7 mouse cellular contexts compared by ENCODE assay signal in genomic region chr6:29170063-29170921, GRCm38 (mm10). TPM values are rescaled to one million over a fixed set of nuclear protein-coding genes. Genes with fewer than 3 reads are reported as not detected.
DNase-seq lines count a peak whose midpoint lies in the region; ATAC-seq and TF ChIP-seq lines count a peak whose summit lies in the region.

No protein-coding gene starts in this region.

- peak overlapping the region; percentile 77 for H3K9ac ChIP-seq in ES-E14 (ENCODE audit: insufficient read depth, low read depth, low read length, poor library complexity, severe bottlenecking)
- peak overlapping the region; percentile 74 for H3K9ac ChIP-seq in limb, embryonic 12.5 days (replicated peaks)
- H3K9ac ChIP-seq in midbrain, embryonic 16.5 days (ENCODE audit: low read depth, low read length): peak overlapping the region; percentile 60

- H3K9me3 ChIP-seq in ES-E14 (ENCODE audit: control insufficient read depth, insufficient read depth, low read depth, low read length): no peaks in the 10 kb centered on the region
- H3K9me3 ChIP-seq in limb, embryonic 12.5 days: no peaks in the 10 kb centered on the region
- H3K9me3 ChIP-seq in midbrain, embryonic 16.5 days (replicated peaks; ENCODE audit: control insufficient read depth, low read length, poor library complexity, severe bottlenecking): no peaks in the 10 kb centered on the region

- peak overlapping the region; percentile 71 to 80 for H3K4me3 ChIP-seq in ES-E14 (ENCODE audit: insufficient read depth in 1 of 2, low read depth in 1 of 2, low read length in 2 of 2, poor library complexity in 1 of 2, severe bottlenecking in 1 of 2)
- H3K4me3 ChIP-seq in limb, embryonic 12.5 days (replicated peaks): peak overlapping the region; percentile 61
- peak overlapping the region; percentile 45 for H3K4me3 ChIP-seq in midbrain, embryonic 16.5 days (ENCODE audit: low read depth, low read length)

- 1% methylated on average over 63 of the region's 63 CpGs for WGBS in limb, embryonic 12.5 days
- 1% methylated on average over 63 of the region's 63 CpGs for WGBS in midbrain, embryonic 16.5 days

- H3K27me3 ChIP-seq in limb, embryonic 12.5 days: peaks cover 77% of the 10 kb centered on the region
- H3K27me3 ChIP-seq in midbrain, embryonic 16.5 days (ENCODE audit: control insufficient read depth, insufficient read depth, low read depth, low read length): peaks cover 38% of the 10 kb centered on the region

- no peaks in the 10 kb centered on the region for H3K36me3 ChIP-seq in ES-E14 (ENCODE audit: control insufficient read depth, insufficient read depth, low read length, poor library complexity, severe bottlenecking)
- no peaks in the 10 kb centered on the region for H3K36me3 ChIP-seq in limb, embryonic 12.5 days
- no peaks in the 10 kb centered on the region for H3K36me3 ChIP-seq in midbrain, embryonic 16.5 days (ENCODE audit: control insufficient read depth, insufficient read depth, low read length)

- no peak for DNase-seq in ES-E14 (ENCODE audit: low read depth, low spot score)
- DNase-seq in embryo, embryonic 10 days (ENCODE audit: low spot score): peak; percentile 69
- DNase-seq in heart, postnatal 4 days: peak; percentile 28
- DNase-seq in thymus, adult 18-20 months: peak; percentile 37 to 53

- H3K4me2 ChIP-seq in limb, embryonic 12.5 days: peak overlapping the region; percentile 100
- peak overlapping the region; percentile 68 for H3K4me2 ChIP-seq in midbrain, embryonic 16.5 days (ENCODE audit: low read length)

- no peaks in the 10 kb centered on the region for H3K4me1 ChIP-seq in ES-E14 (ENCODE audit: control insufficient read depth in 2 of 2, insufficient read depth in 2 of 2, low read length in 2 of 2, poor library complexity in 1 of 2)
- peaks cover 18% of the 10 kb centered on the region for H3K4me1 ChIP-seq in limb, embryonic 12.5 days (replicated peaks)
- peaks cover 7% of the 10 kb centered on the region for H3K4me1 ChIP-seq in midbrain, embryonic 16.5 days (ENCODE audit: control insufficient read depth, insufficient read depth, low read length)

- ATAC-seq in CD4-positive, CD25-positive, alpha-beta regulatory T cell, adult 4 months: peak; percentile 90
- ATAC-seq in limb, embryonic 12.5 days (ENCODE audit: insufficient number of reproducible peaks, insufficient read depth, low FRiP score, low TSS enrichment, low read depth): peak; percentile 33; the same call in 1 of the 2 replicates
- peak; percentile 50 for ATAC-seq in midbrain, embryonic 16.5 days

- no peak overlapping the region for H3K27ac ChIP-seq in ES-E14 (ENCODE audit: insufficient read depth, low read depth, low read length, poor library complexity, severe bottlenecking)
- no peak overlapping the region for H3K27ac ChIP-seq in limb, embryonic 12.5 days
- no peak overlapping the region for H3K27ac ChIP-seq in midbrain, embryonic 16.5 days (ENCODE audit: low read length)

- in situ Hi-C loops in ES-E14 (cut with MboI; ENCODE audit: low sequenced_read_pairs in 2 of 2, unreplicated experiment in 2 of 2): no loop called here

TF ChIP-seq in ES-E14, 5 proteins besides CTCF, POLR2A, EP300 and RAD21:
- no peak for TF ChIP-seq MAFK (IDR thresholded peaks at IDR 0.05; ENCODE audit: insufficient read depth, low read depth, low read length)
- 0 out of 2 replicates have a peak, but pooled peaks have one; percentile 21 for TF ChIP-seq HCFC1 (IDR thresholded peaks at IDR 0.05; ENCODE audit: borderline replicate concordance, insufficient read depth, low read length)
- TF ChIP-seq ZNF384 (IDR thresholded peaks at IDR 0.05; ENCODE audit: low read depth, low read length): no peak
TF ChIP-seq in ES-E14: peak in this region for 1.

RNA-seq across cellular contexts. Expression of gene Rbm28, which starts 5.5 kb away (rescaled TPM):
- polyA plus RNA-seq in CD4-positive, CD25-positive, alpha-beta regulatory T cell, adult 4 months (2017; shearing (Covaris generic)): 10 to 100 TPM; 60.2 to 62.8 TPM
- total RNA-seq in ES-E14 (2012; rRNA removed): 50.9 and 58.1 TPM in 2 replicates
- 10 to 100 TPM; 30.3 to 32.5 TPM for total RNA-seq in heart, postnatal 4 days (2021)
- 54.0 and 59.5 TPM in 2 replicates for polyA plus RNA-seq in limb, embryonic 12.5 days (2016; fragmentation: Nextera tagmentation; extraction: Ambion mirVana)
- 43.1 and 43.4 TPM in 2 replicates for polyA plus RNA-seq in midbrain, embryonic 16.5 days (2015; fragmentation: Nextera tagmentation; extraction: Ambion mirVana)

RNA-seq across cellular contexts. Expression of gene Prrt4, which starts 9.1 kb away (rescaled TPM):
- under 1 TPM; 0.16 to 0.28 TPM for polyA plus RNA-seq in CD4-positive, CD25-positive, alpha-beta regulatory T cell, adult 4 months (2017; shearing (Covaris generic))
- 0.40 and 1.4 TPM in 2 replicates for total RNA-seq in ES-E14 (2012; rRNA removed)
- 1 to 10 TPM; 7.3 to 7.7 TPM for total RNA-seq in heart, postnatal 4 days (2021)
- 1.1 and 1.6 TPM in 2 replicates for polyA plus RNA-seq in limb, embryonic 12.5 days (2016; fragmentation: Nextera tagmentation; extraction: Ambion mirVana)
- polyA plus RNA-seq in midbrain, embryonic 16.5 days (2015; fragmentation: Nextera tagmentation; extraction: Ambion mirVana): 11.4 and 11.6 TPM in 2 replicates

RNA-seq across cellular contexts. Expression of gene Impdh1, which starts 45.9 kb away (rescaled TPM):
- polyA plus RNA-seq in CD4-positive, CD25-positive, alpha-beta regulatory T cell, adult 4 months (2017; shearing (Covaris generic)): 10 to 100 TPM; 18.5 to 22.7 TPM
- total RNA-seq in ES-E14 (2012; rRNA removed): 24.9 and 29.7 TPM in 2 replicates
- 10 to 100 TPM; 29.5 to 30.6 TPM for total RNA-seq in heart, postnatal 4 days (2021)
- 44.5 and 46.7 TPM in 2 replicates for polyA plus RNA-seq in limb, embryonic 12.5 days (2016; fragmentation: Nextera tagmentation; extraction: Ambion mirVana)
- 63.8 and 70.6 TPM in 2 replicates for polyA plus RNA-seq in midbrain, embryonic 16.5 days (2015; fragmentation: Nextera tagmentation; extraction: Ambion mirVana)

Comparison
In these comparisons a context has a peak if more than half of its experiments do, and no peak if none do; other contexts are left out.
1. ATAC-seq: peak in every context shown above with its lines; median percentile 90 in CD4-positive, CD25-positive, alpha-beta regulatory T cell, adult 4 months; 50 in midbrain, embryonic 16.5 days; 33 in limb, embryonic 12.5 days.